Mouse (Mus musculus): Measurements from ENCODE around the gene Xdh. TPM values are rescaled to one million over a fixed set of nuclear protein-coding genes. Genes with fewer than 3 reads are reported as not detected.

The Xdh gene
- polyA plus RNA-seq, 1 experiment from 2014 or later, result 0.28 TPM

GRCm38 (mm10) chr17:73902234-73902636 lies 47.8 kb downstream of the Xdh start:
- Histone ChIP-seq H3K27ac (ENCODE audit: low read depth, low read length) (no peak overlapping the region), H3K9me3 (ENCODE audit: control insufficient read depth, low read length) (no peaks in the 10 kb centered on the region), H3K27me3 (replicated peaks; ENCODE audit: control insufficient read depth, insufficient read depth, low read length) (no peaks in the 10 kb centered on the region), H3K4me1 (ENCODE audit: control insufficient read depth, insufficient read depth, low read depth, low read length) (no peaks in the 10 kb centered on the region), H3K9ac (ENCODE audit: low read depth, low read length) (no peak overlapping the region), H3K36me3 (ENCODE audit: control insufficient read depth, insufficient read depth, low read length) (no peaks in the 10 kb centered on the region), H3K4me3 (ENCODE audit: low read length) (no peak overlapping the region), H3K4me2 (ENCODE audit: low read length) (no peak overlapping the region)
- WGBS, result 78% methylated on average over 5 of the region's 5 CpGs
- ATAC-seq, result no peak

DNA sequence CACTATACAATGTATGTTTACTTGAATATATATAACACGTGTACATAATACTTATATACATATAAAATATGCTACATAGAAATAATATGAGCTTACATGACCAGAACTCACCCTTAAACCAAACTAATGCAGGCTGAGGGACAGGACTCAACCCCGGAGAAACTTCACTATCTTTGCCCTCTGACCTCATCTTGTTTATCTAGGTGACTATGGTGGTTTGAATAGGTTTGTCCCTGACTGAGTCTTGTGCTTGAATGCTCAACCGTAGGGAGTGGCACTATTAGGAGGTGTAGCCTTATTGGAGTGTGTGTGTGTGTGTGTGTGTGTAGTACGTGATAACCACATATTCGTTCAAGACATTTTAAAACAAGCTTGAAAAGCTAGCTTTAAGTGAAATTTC lies 55.6 kb downstream of the Xdh start:
- H3K4me1 ChIP-seq (ENCODE audit: control insufficient read depth, insufficient read depth, low read depth, low read length), result no peaks in the 10 kb centered on the region
- no peak overlapping the region for H3K27ac ChIP-seq (ENCODE audit: low read depth, low read length)
- H3K27me3 ChIP-seq (replicated peaks; ENCODE audit: control insufficient read depth, insufficient read depth, low read length), result no peaks in the 10 kb centered on the region
- no peak overlapping the region for H3K4me3 ChIP-seq (ENCODE audit: low read length)
- peaks cover 2% of the 10 kb centered on the region; the same call in 1 of the 2 replicates for H3K9me3 ChIP-seq (ENCODE audit: control insufficient read depth, low read length)
- 90% methylated on average over 5 of the region's 5 CpGs for WGBS
- no peak overlapping the region for H3K4me2 ChIP-seq (ENCODE audit: low read length)
- H3K36me3 ChIP-seq (ENCODE audit: control insufficient read depth, insufficient read depth, low read length), result no peaks in the 10 kb centered on the region
- H3K9ac ChIP-seq (ENCODE audit: low read depth, low read length), result no peak overlapping the region
- ATAC-seq, result no peak

DNA sequence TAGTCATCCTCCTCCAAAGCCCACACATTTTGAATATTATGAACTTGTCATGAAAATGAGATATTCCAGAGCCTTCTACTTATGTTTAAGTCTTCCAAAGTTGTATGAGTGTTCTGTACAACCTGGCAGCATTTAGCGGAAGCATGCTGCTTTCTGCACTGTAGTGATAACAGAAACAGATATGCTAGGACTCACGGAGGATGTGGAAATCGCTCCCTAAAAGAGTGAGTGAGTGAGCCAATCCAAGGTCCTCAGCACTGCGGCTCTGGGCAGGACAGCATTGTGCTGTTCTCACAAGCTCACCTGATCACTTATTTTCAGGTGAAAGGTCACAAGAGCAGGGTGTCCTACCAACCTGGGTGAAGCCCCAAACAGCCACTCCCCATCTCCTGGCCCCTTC lies 56.2 kb downstream of the Xdh start:
- no peak overlapping the region for H3K4me2 ChIP-seq (ENCODE audit: low read length)
- no peaks in the 10 kb centered on the region for H3K27me3 ChIP-seq (replicated peaks; ENCODE audit: control insufficient read depth, insufficient read depth, low read length)
- WGBS, result 94% methylated on average over 4 of the region's 4 CpGs
- peaks cover 2% of the 10 kb centered on the region; the same call in 1 of the 2 replicates for H3K9me3 ChIP-seq (ENCODE audit: control insufficient read depth, low read length)
- no peaks in the 10 kb centered on the region for H3K36me3 ChIP-seq (ENCODE audit: control insufficient read depth, insufficient read depth, low read length)
- H3K4me3 ChIP-seq (ENCODE audit: low read length), result no peak overlapping the region
- no peak for ATAC-seq
- H3K27ac ChIP-seq (ENCODE audit: low read depth, low read length), result no peak overlapping the region
- H3K9ac ChIP-seq (ENCODE audit: low read depth, low read length), result no peak overlapping the region
- H3K4me1 ChIP-seq (ENCODE audit: control insufficient read depth, insufficient read depth, low read depth, low read length), result no peaks in the 10 kb centered on the region

DNA sequence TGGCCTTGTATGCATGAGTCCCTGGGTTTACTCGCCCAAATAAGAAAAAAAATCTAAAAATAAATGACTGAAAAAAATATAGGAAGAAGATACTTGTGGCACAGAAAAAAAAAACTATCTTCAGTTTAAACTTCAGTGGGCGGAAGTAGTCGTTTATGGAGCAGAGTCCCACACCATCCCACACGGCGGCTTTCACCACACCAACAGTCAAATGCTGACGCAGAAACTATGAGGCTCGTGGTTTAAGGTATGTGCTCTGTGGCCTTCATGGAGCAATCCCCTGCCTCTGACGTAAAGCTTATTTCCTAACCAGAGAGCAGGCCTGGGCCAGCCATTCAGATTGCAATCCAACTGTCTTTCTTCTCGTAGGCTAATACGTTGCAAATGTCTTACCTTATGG lies 56.8 kb downstream of the Xdh start:
- no peaks in the 10 kb centered on the region for H3K27me3 ChIP-seq (replicated peaks; ENCODE audit: control insufficient read depth, insufficient read depth, low read length)
- H3K4me3 ChIP-seq (ENCODE audit: low read length), result no peak overlapping the region
- no peak for ATAC-seq
- H3K4me1 ChIP-seq (ENCODE audit: control insufficient read depth, insufficient read depth, low read depth, low read length), result no peaks in the 10 kb centered on the region
- H3K9ac ChIP-seq (ENCODE audit: low read depth, low read length), result no peak overlapping the region
- peaks cover 2% of the 10 kb centered on the region; the same call in 1 of the 2 replicates for H3K9me3 ChIP-seq (ENCODE audit: control insufficient read depth, low read length)
- 90% methylated on average over 10 of the region's 10 CpGs for WGBS
- no peaks in the 10 kb centered on the region for H3K36me3 ChIP-seq (ENCODE audit: control insufficient read depth, insufficient read depth, low read length)
- H3K27ac ChIP-seq (ENCODE audit: low read depth, low read length), result no peak overlapping the region
- no peak overlapping the region for H3K4me2 ChIP-seq (ENCODE audit: low read length)

- Histone ChIP-seq H3K4me2 (ENCODE audit: low read length) (no peak overlapping the region), H3K27ac (ENCODE audit: low read depth, low read length) (no peak overlapping the region), H3K4me1 (ENCODE audit: control insufficient read depth, insufficient read depth, low read depth, low read length) (no peaks in the 10 kb centered on the region), H3K9me3 (ENCODE audit: control insufficient read depth, low read length) (peaks cover 2% of the 10 kb centered on the region; the same call in 1 of the 2 replicates), H3K27me3 (replicated peaks; ENCODE audit: control insufficient read depth, insufficient read depth, low read length) (no peaks in the 10 kb centered on the region), H3K9ac (ENCODE audit: low read depth, low read length) (no peak overlapping the region), H3K4me3 (ENCODE audit: low read length) (no peak overlapping the region), H3K36me3 (ENCODE audit: control insufficient read depth, insufficient read depth, low read length) (no peaks in the 10 kb centered on the region)
- WGBS, result 79% methylated on average over 1 of the region's 1 CpGs
- ATAC-seq, result no peak
Measured at GRCm38 (mm10) chr17:73891590-73891989, 58.4 kb downstream of the Xdh start.

DNA sequence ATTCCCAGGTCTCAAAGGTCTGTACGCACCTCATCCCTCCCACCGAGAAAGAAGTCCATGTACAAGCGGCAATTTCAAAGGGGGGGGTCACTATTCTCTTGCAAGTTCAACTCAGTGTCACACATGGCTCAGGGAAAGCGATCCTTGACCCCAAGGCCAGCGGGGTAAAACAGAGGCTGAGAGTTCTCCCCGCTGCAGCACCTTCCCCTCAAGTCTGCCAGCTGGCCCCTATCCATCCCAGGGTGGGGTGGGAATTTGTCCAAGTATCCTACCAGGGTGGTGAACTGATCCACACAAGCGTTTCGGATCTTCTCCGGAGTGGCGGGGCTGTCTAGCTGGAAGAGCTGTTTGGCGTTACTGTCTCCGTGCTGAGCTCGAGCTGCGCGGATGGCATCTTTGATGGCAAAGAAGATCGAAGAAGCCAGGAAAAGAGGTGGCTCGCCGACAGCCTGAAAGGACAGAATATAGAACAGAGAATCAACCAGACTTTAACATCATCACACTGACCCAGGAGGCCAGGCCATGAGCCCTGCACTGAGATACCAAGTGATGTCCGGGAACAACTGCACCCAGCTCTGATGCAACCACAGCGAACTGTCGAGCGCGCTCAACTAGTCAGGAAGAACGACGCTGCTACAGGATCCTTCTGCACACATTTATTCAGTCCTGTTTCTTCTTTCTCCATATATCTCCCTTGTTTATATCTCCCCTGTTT lies 63.8 kb downstream of the Xdh start:
- H3K4me1 ChIP-seq (ENCODE audit: control insufficient read depth, insufficient read depth, low read depth, low read length), result no peaks in the 10 kb centered on the region
- ATAC-seq, result no peak
- WGBS, result 84% methylated on average over 25 of the region's 25 CpGs
- H3K27me3 ChIP-seq (replicated peaks; ENCODE audit: control insufficient read depth, insufficient read depth, low read length), result no peaks in the 10 kb centered on the region
- H3K9ac ChIP-seq (ENCODE audit: low read depth, low read length), result no peak overlapping the region
- H3K36me3 ChIP-seq (ENCODE audit: control insufficient read depth, insufficient read depth, low read length), result no peaks in the 10 kb centered on the region
- H3K4me3 ChIP-seq (ENCODE audit: low read length), result no peak overlapping the region
- H3K9me3 ChIP-seq (ENCODE audit: control insufficient read depth, low read length), result peaks cover 2% of the 10 kb centered on the region; the same call in 1 of the 2 replicates
- H3K4me2 ChIP-seq (ENCODE audit: low read length), result no peak overlapping the region
- H3K27ac ChIP-seq (ENCODE audit: low read depth, low read length), result no peak overlapping the region

GRCm38 (mm10) chr17:73883332-73883731 lies 66.7 kb downstream of the Xdh start:
- no peak overlapping the region for H3K4me3 ChIP-seq (ENCODE audit: low read length)
- no peaks in the 10 kb centered on the region for H3K9me3 ChIP-seq (ENCODE audit: control insufficient read depth, low read length)
- no peaks in the 10 kb centered on the region for H3K27me3 ChIP-seq (replicated peaks; ENCODE audit: control insufficient read depth, insufficient read depth, low read length)
- WGBS, result 79% methylated on average over 12 of the region's 12 CpGs
- H3K4me2 ChIP-seq (ENCODE audit: low read length), result no peak overlapping the region
- no peaks in the 10 kb centered on the region for H3K36me3 ChIP-seq (ENCODE audit: control insufficient read depth, insufficient read depth, low read length)
- no peak for ATAC-seq
- no peak overlapping the region for H3K9ac ChIP-seq (ENCODE audit: low read depth, low read length)
- H3K27ac ChIP-seq (ENCODE audit: low read depth, low read length), result no peak overlapping the region
- no peaks in the 10 kb centered on the region for H3K4me1 ChIP-seq (ENCODE audit: control insufficient read depth, insufficient read depth, low read depth, low read length)

DNA sequence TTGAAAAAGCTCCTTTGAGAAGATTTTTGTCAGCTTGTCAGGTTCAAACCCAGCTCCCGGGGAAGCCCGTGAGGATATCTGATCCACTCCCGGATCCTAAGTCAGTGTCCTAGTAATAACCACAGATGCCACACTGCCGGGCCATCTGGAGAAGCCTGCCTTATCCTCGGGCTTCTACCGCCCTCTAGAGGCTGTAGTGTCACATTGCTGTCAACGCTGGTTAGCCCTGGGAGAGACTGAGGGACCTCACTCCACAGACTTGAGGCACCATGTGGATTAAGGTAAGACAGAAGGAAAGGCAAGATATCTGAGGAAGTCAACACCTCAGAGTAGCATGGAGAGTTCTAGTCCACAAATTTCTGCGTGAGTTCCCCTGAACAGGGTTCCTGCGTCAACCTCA lies 67.8 kb downstream of the Xdh start:
- Histone ChIP-seq H3K4me2 (ENCODE audit: low read length) (peak overlapping the region; percentile 28; the same call in 1 of the 2 replicates), H3K4me3 (ENCODE audit: low read length) (no peak overlapping the region), H3K36me3 (ENCODE audit: control insufficient read depth, insufficient read depth, low read length) (no peaks in the 10 kb centered on the region), H3K9me3 (ENCODE audit: control insufficient read depth, low read length) (no peaks in the 10 kb centered on the region), H3K27ac (ENCODE audit: low read depth, low read length) (no peak overlapping the region), H3K4me1 (ENCODE audit: control insufficient read depth, insufficient read depth, low read depth, low read length) (no peaks in the 10 kb centered on the region), H3K9ac (ENCODE audit: low read depth, low read length) (no peak overlapping the region), H3K27me3 (replicated peaks; ENCODE audit: control insufficient read depth, insufficient read depth, low read length) (no peaks in the 10 kb centered on the region)
- 11% methylated on average over 9 of the region's 9 CpGs for WGBS
- peak; percentile 95 for ATAC-seq

- no peak overlapping the region for H3K4me2 ChIP-seq (ENCODE audit: low read length)
- no peaks in the 10 kb centered on the region for H3K27me3 ChIP-seq (replicated peaks; ENCODE audit: control insufficient read depth, insufficient read depth, low read length)
- H3K9ac ChIP-seq (ENCODE audit: low read depth, low read length), result no peak overlapping the region
- no peak overlapping the region for H3K27ac ChIP-seq (ENCODE audit: low read depth, low read length)
- no peak overlapping the region for H3K4me3 ChIP-seq (ENCODE audit: low read length)
- no peak for ATAC-seq
- no peaks in the 10 kb centered on the region for H3K36me3 ChIP-seq (ENCODE audit: control insufficient read depth, insufficient read depth, low read length)
- H3K4me1 ChIP-seq (ENCODE audit: control insufficient read depth, insufficient read depth, low read depth, low read length), result no peaks in the 10 kb centered on the region
- no peaks in the 10 kb centered on the region for H3K9me3 ChIP-seq (ENCODE audit: control insufficient read depth, low read length)
- WGBS, result 83% methylated on average over 6 of the region's 6 CpGs
Measured at GRCm38 (mm10) chr17:73881295-73881694, 68.7 kb downstream of the Xdh start.
